Mouse (Mus musculus) kidney, postnatal 0 days (tissue): Measurements from ENCODE around the gene Arnt. TPM values are rescaled to one million over a fixed set of nuclear protein-coding genes. Genes with fewer than 3 reads are reported as not detected.
"Not testable (repeated sequence)": the region's sequence is repeated elsewhere in the genome, so short reads cannot be mapped to it uniquely, and the experiment has no call there.

Source experiments
- ATAC-seq: fragments of 200-750 bp; cut with Nextera tagmentation; replicated peaks from 2 replicates; pipeline ENCODE4 v1.8.0; 2017; ENCODE audit warnings: low read depth, moderate number of reproducible peaks, moderate TSS enrichment, moderate library complexity; ENCODE audit not compliant: low FRiP score
- DNase-seq: peaks from one replicate; pipeline ENCODE4 v3.0.0-alpha.2; 2016; ENCODE audit warnings: low spot score
- H3K27ac ChIP-seq: fragments of 300-500 bp; sonication (generic); 2 replicates; pipeline ENCODE4 v1.5.1; 2014; ENCODE audit warnings: mild to moderate bottlenecking
- H3K27me3 ChIP-seq: fragments of 300-500 bp; sonication (generic); 2 replicates; pipeline ENCODE4 v1.6.1; 2014; ENCODE audit warnings: low read length, mixed read lengths; ENCODE audit not compliant: insufficient read depth
- H3K36me3 ChIP-seq: fragments of 300-500 bp; sonication (generic); 2 replicates; pipeline ENCODE4 v1.6.1; 2014; ENCODE audit warnings: low read length, mixed read lengths; ENCODE audit not compliant: insufficient read depth
- H3K4me1 ChIP-seq: fragments of 300-500 bp; sonication (generic); replicated peaks from 2 replicates; pipeline ENCODE4 v1.6.1; 2014; ENCODE audit warnings: antibody characterized with exemption, low read length, mixed read lengths; ENCODE audit not compliant: insufficient read depth
- H3K4me2 ChIP-seq: fragments of 300-500 bp; sonication (generic); 2 replicates; pipeline ENCODE4 v1.6.1; 2014; ENCODE audit warnings: mild to moderate bottlenecking, low read length, moderate library complexity, mixed read lengths
- H3K4me3 ChIP-seq: fragments of 300-500 bp; sonication (generic); replicated peaks from 2 replicates; pipeline ENCODE4 v1.5.1; 2014; ENCODE audit warnings: low read depth, low read length
- H3K9ac ChIP-seq: fragments of 300-500 bp; sonication (generic); 2 replicates; pipeline ENCODE4 v1.6.1; 2014; ENCODE audit warnings: low read depth, low read length
- H3K9me3 ChIP-seq: fragments of 300-500 bp; sonication (generic); replicated peaks from 2 replicates; pipeline ENCODE4 v1.6.1; 2016; ENCODE audit warnings: low read length, inconsistent platforms, mixed read lengths
- CTCF ChIP-seq: IDR thresholded peaks from 2 replicates; pipeline ENCODE4 v1.5.1; 2016; ENCODE audit warnings: antibody characterized with exemption, low read depth, mild to moderate bottlenecking, moderate library complexity
- WGBS: fragments of 180-500 bp; shearing (Covaris S2); extraction: QIAGEN DNeasy Blood & Tissue Kit; methylation state at CpG from one replicate; pipeline ENCODE4 v1.1.7; 2014; 5-methylcytosine and 5-hydroxymethylcytosine counted together
- polyA plus RNA-seq: library from polyadenylated mRNA; unstranded; fragments of >200 nt; fragmentation: Nextera tagmentation; extraction: Ambion mirVana; gene quantifications from 2 replicates; pipeline ENCODE4 v1.2.1, GENCODE M21; 2015

Arnt gene
- polyA plus RNA-seq, 1 experiment from 2014 or later, result 21.6 TPM

GRCm38 (mm10) chr3:95526622-95527211 lies 92.5 kb downstream of the Arnt start, which contains the start of gene Ctss:
Ctss (plus strand) TSS chr3:95526786.
- DNase-seq (no peak), ATAC-seq (no peak)
- TF ChIP-seq CTCF, result no peak
- Histone ChIP-seq H3K27ac (no peak within 1 kb of the TSS), H3K4me1 (no peaks in the 10 kb centered on the region), H3K27me3 (no peaks in the 10 kb centered on the region), H3K4me2 (no peak within 1 kb of the TSS), H3K9me3 (no peaks in the 10 kb centered on the region), H3K4me3 (no peak within 1 kb of the TSS), H3K9ac (no peak within 1 kb of the TSS), H3K36me3 (no peaks in the 10 kb centered on the region)
- 82% methylated on average over 8 of the region's 8 CpGs for WGBS

DNA sequence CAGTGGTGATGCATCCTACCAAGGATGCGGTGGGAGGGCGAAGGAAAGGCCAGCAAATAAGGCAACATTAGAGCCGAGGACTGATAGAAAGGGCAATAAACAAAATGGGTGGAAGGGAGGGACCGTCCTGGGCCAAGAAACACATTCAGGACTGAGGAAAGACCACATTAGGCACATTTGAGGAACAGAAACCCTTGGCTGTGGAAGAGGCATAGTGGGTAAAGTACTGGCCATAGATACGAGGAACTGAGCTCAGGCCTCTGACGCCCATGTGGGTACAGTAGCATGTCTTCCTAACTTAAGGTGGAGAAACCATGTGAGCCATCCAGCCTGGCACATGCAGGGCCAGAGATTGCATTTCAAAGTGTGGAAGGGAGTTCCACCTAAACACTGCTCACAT lies 95.6 kb downstream of the Arnt start:
- H3K27me3 ChIP-seq, result no peaks in the 10 kb centered on the region
- H3K9ac ChIP-seq, result no peak overlapping the region
- H3K4me2 ChIP-seq, result no peak overlapping the region
- H3K4me1 ChIP-seq, result no peaks in the 10 kb centered on the region
- WGBS, result 80% methylated on average over 6 of the region's 6 CpGs
- ATAC-seq (no peak), DNase-seq (no peak)
- no peak overlapping the region for H3K27ac ChIP-seq
- H3K36me3 ChIP-seq, result no peaks in the 10 kb centered on the region
- no peaks in the 10 kb centered on the region for H3K9me3 ChIP-seq
- no peak overlapping the region for H3K4me3 ChIP-seq
- no peak for TF ChIP-seq CTCF

- Histone ChIP-seq H3K27me3 (no peaks in the 10 kb centered on the region), H3K4me1 (no peaks in the 10 kb centered on the region), H3K36me3 (no peaks in the 10 kb centered on the region), H3K9ac (no peak overlapping the region), H3K9me3 (no peaks in the 10 kb centered on the region), H3K4me3 (no peak overlapping the region), H3K4me2 (no peak overlapping the region), H3K27ac (no peak overlapping the region)
- TF ChIP-seq CTCF, result no peak
- DNase-seq, result no peak
- 95% methylated on average over 1 of the region's 1 CpGs for WGBS
- no peak for ATAC-seq
These were observed 96.8 kb downstream of the Arnt start for GRCm38 (mm10) chr3:95531025-95531424.

GRCm38 (mm10) chr3:95533364-95533763 lies 99.2 kb downstream of the Arnt start:
- Histone ChIP-seq H3K27me3 (no peaks in the 10 kb centered on the region), H3K4me1 (no peaks in the 10 kb centered on the region), H3K36me3 (no peaks in the 10 kb centered on the region), H3K4me2 (no peak overlapping the region), H3K4me3 (no peak overlapping the region), H3K9ac (no peak overlapping the region), H3K9me3 (no peaks in the 10 kb centered on the region), H3K27ac (no peak overlapping the region)
- TF ChIP-seq CTCF, result no peak
- no peak for DNase-seq
- no peak for ATAC-seq
- 82% methylated on average over 5 of the region's 5 CpGs for WGBS

- ATAC-seq (no peak), DNase-seq (no peak)
- H3K36me3 ChIP-seq, result no peaks in the 10 kb centered on the region
- WGBS, result 93% methylated on average over 1 of the region's 1 CpGs
- no peaks in the 10 kb centered on the region for H3K27me3 ChIP-seq
- no peak overlapping the region for H3K27ac ChIP-seq
- no peak overlapping the region for H3K4me2 ChIP-seq
- H3K9ac ChIP-seq, result no peak overlapping the region
- H3K4me3 ChIP-seq, result no peak overlapping the region
- no peaks in the 10 kb centered on the region for H3K4me1 ChIP-seq
- no peak for TF ChIP-seq CTCF
- no peaks in the 10 kb centered on the region for H3K9me3 ChIP-seq
These were observed 100.7 kb downstream of the Arnt start for GRCm38 (mm10) chr3:95534927-95535326.

DNA sequence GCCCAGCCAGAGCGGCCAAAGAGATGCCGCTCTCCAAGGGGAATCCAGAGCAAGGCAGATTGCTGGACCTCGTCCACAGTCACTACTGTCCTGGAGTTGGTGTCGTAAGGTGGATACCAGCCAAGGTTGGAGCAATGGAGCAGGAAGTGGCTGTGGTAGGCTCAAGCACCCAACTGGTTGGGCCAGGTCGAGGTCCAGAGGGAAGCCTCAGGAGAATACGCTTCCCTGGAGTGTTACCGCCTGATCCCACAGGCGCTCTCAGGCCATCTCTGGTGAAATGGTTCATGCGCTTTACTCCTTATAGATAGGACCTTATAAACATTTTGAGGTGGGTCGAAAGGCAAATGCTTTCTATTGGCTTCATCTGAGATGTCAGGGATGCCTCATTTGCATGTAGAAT lies 104.7 kb downstream of the Arnt start:
- DNase-seq, result no peak
- Histone ChIP-seq H3K9ac (no peak overlapping the region), H3K4me2 (no peak overlapping the region), H3K36me3 (no peaks in the 10 kb centered on the region), H3K27me3 (no peaks in the 10 kb centered on the region), H3K9me3 (no peaks in the 10 kb centered on the region), H3K4me3 (no peak overlapping the region), H3K27ac (no peak overlapping the region), H3K4me1 (no peaks in the 10 kb centered on the region)
- ATAC-seq, result no peak
- no peak for TF ChIP-seq CTCF
- 90% methylated on average over 10 of the region's 10 CpGs for WGBS

GRCm38 (mm10) chr3:95539837-95540236 lies 105.6 kb downstream of the Arnt start:
- 95% methylated on average over 4 of the region's 4 CpGs for WGBS
- H3K36me3 ChIP-seq, result no peaks in the 10 kb centered on the region
- DNase-seq (no peak), ATAC-seq (no peak)
- H3K4me2 ChIP-seq, result no peak overlapping the region
- no peaks in the 10 kb centered on the region for H3K27me3 ChIP-seq
- no peak overlapping the region for H3K9ac ChIP-seq
- no peaks in the 10 kb centered on the region for H3K9me3 ChIP-seq
- no peak overlapping the region for H3K27ac ChIP-seq
- no peaks in the 10 kb centered on the region for H3K4me1 ChIP-seq
- H3K4me3 ChIP-seq, result no peak overlapping the region
- no peak for TF ChIP-seq CTCF

DNA sequence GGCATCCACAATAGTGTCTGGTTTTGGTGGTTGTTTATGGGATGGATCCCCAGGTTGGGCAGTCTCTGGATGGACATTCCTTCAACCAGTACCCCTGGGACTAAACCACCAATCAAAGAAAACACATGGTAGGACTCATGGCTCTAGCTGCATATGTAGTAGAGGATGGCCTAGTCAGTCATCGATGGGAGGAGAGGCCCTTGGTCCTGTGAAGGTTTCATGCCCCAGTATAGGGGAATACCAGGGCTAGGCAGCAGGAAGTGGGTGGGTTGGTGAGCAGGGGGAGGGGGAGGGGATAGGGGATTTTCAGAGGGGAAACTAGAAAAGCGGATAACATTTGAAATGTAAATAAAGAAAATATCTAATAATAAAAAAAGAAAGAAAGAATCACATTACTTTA lies 107.0 kb downstream of the Arnt start:
- not testable (repeated sequence) for H3K27ac ChIP-seq, H3K27me3 ChIP-seq, H3K4me1 ChIP-seq, ATAC-seq, H3K9ac ChIP-seq, H3K36me3 ChIP-seq, H3K4me2 ChIP-seq, H3K4me3 ChIP-seq, H3K9me3 ChIP-seq, DNase-seq
- 70% methylated on average over 2 of the region's 2 CpGs for WGBS
